Mouse (Mus musculus) c-Kit-positive CD71-positive TER-119-negative erythroid progenitor cells, embryonic 14.5 days (primary cell): ENCODE results near the gene Znrf3.

Experiments used
- DNase-seq: peaks from one replicate; pipeline ENCODE4 v3.0.0-alpha.2; 2013; ENCODE audit warnings: low read depth

Gene Znrf3

DNA sequence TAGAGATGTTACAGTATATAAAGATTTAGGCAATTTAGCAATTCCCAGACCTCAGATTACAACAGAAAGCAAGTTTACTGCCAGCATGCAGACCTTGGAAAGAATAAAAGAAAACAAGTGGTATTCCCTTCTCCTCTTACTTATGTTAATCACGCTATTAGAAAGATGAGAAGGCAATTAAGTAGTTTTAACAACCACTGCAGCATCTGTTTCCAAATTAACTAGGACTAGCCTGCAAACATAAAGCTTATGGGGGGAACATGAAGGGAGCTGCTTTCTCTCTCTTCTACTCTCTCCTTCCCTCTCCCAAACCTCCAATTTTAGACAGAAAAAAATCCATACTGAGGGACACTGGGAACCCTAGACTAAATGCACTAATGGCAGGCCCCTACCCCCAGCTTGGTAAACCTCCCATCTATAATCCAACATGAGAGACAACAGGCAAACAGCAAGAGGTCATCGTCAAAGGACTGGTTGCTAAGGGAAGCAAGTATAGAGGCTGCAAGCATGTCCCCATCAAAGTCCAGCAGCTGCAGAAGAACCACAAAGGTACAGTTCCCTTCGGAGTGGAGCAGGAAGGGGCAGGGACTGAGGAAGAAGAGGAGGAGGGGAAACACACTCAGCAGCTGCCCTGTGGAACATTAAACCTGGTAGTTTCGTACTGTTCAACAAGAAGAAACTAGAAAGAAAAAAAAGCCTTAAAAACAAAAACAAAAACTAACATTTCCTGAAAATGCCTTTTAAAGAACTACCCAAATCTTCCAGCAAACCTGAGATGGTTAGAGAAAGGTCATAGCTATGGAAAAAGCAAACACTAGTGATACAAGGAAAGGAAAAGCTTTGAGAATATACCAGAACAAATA, 53.4 kb downstream of the Znrf3 start:
- no peak for DNase-seq

DNA sequence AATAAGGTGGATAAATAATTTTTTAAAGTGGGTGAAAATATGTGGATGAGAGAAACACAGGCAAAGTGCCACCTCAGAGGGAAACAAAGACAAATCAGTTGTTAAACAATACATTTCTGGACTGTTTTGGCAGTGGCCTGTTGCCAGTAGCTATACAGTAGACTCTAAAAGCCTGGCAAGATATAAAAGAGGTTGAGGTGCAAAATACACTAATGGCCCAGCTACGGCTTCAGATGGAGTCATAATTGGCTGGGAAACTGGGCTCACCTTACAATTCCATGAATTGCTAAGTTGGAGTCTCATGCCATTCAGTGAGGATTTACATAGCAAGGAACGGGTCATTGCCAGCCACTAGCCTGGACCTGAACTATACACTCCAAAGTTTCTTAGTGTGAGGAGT, 62.0 kb downstream of the Znrf3 start:
- no peak for DNase-seq

DNA sequence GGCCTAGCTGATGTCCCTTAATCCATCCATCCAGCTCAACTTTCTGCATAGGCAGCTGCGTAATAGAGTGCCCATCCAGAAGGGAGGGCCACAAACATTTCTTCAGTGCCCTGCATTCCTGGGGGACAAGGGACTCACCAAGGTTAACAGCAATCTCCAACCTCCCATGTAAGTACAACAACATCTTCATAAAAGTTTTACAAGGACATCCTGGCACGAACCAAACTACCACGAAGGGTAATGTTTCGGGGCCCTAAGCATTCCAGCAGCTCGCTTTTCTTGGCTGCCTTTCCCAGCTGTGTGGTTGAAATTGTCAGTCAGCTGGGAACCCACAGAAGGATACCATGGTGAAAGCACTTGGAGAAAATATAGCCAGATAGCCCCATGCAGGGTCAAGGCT, 63.4 kb downstream of the Znrf3 start:
- no peak for DNase-seq

DNA sequence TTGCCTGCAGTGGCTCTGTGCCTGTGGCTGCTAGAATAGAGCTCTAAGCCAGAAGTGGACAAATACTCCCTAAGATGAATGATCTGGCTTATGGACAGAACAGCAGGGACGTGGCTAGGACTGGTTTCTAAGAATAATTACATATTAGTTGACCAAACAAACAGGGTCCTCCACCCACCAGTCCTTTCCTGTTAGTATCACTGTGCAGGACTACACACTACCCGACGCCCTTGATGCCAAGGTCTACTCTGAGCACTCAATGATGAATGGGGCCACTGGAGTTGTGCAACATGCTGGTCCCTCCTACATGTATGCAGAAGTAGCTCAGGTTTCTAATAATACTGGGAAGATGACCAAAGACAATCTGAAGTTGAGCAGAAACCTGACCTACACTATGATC, 64.4 kb downstream of the Znrf3 start:
- no peak for DNase-seq

DNA sequence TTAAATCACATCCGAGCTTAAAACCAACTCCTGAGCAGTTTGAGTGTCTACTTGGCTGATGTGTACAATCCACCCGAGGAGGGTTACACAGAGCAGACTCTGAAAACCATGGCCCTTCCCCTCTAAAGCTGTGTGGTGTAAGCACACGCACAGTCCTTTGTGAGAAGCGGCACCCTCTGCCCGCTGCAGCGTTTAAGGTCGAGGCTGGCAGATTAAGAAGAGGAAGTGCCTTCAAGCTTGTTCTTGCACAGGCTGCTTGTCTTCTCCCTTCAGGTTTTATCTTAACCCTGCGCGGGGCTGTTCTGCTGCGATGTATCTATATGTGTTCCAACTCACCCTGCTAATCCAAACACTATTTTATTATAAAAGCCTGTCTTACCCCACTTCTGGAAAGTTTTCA, 75.5 kb downstream of the Znrf3 start:
- DNase-seq: no peak

DNA sequence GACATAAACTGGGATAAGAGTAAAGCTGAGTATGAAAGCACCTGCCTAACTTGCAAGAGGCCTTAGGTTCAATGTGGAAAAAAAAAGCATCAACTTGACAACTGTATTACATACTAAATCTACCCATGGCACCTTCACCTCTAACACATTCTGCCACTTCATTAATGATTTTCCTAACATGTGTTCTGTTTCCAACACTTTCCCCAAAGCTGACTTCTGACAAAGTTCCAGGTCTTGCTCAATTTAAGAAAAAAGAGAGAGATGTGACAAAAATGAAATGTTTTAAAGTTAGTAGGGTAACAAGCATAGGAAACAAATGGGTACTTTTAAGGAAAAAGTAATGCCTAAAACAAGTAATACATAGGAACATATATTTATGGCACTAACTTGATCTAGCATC, 76.2 kb downstream of the Znrf3 start:
- DNase-seq: no peak

DNA sequence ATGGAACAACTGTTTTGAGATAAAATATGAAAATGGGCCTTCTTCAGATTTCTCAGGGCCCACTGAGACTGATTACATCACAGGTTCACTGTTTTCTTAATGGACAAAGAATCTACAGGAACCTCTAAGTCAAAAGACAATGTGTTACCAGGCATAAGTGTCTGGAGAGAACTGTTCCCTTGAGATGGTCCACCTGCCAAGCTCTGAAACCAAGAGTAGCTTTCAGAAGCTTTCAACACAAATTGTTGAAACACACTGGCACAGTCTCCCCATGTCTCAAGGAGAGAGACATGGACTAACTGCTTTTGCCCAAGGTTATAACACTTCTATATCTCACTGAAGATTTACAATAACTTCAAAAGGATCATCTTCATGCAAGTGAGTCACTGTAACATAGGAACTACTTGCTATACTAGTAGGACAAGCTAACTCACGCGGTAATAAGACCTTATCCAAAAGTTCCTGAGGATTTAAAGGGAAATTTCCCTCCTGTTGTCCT, 89.3 kb downstream of the Znrf3 start:
- DNase-seq: no peak

DNA sequence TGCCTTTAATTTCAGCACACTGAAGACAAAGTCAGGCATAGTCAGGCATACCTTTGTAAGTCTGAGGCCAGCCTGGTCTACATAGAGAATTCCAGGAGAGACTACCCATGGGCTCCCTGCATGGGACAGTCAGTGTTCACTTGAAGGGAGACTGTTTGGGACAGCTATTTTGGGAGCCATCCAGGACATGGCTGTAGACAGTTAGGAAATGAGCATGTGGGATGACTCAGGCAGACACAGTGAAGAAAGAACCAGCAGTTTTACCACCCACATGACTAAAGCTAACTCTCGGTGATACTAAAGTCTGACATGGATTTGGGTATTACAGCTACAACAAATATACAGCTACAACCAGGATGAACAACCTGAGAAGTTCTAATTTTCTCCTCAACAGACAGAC, 89.9 kb downstream of the Znrf3 start:
- no peak for DNase-seq

DNA sequence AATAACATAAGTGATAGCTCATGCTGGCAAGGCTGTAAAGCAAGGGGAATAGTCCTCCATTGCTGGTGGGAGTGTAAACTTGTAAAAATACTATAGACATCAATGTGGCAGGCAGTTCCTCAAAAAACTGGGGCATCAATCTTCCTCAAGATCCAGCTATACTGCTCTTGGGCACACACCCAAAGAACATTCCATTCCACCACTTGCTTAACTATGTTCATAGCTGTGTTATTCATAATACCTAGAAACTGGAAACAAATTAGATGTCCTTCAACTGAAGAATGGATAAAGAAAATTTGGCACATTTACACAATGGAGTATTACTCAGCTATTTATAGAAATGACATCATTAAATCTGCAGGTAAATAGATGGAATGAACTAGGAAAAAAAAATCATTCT, 91.6 kb downstream of the Znrf3 start:
- no peak for DNase-seq

DNA sequence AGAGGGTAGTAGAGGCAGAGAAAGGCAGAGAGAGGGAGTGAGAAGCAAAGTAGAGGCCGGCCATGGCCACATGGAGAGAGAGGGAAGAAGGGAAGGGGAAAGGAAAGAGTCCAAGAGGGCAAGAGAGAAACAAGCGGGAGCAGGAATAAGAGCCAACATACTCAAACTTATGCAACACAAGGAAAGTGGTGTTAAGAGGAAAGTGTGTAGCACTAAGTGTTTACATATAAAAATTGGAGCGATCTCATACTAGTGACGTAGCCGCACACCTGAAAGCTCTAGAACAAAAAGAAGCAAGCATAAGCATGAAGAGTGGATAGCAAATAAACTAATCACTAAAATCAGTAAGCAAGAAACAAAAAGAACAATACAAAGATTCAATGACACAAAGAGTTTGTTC, 95.2 kb downstream of the Znrf3 start:
- no peak for DNase-seq

DNA sequence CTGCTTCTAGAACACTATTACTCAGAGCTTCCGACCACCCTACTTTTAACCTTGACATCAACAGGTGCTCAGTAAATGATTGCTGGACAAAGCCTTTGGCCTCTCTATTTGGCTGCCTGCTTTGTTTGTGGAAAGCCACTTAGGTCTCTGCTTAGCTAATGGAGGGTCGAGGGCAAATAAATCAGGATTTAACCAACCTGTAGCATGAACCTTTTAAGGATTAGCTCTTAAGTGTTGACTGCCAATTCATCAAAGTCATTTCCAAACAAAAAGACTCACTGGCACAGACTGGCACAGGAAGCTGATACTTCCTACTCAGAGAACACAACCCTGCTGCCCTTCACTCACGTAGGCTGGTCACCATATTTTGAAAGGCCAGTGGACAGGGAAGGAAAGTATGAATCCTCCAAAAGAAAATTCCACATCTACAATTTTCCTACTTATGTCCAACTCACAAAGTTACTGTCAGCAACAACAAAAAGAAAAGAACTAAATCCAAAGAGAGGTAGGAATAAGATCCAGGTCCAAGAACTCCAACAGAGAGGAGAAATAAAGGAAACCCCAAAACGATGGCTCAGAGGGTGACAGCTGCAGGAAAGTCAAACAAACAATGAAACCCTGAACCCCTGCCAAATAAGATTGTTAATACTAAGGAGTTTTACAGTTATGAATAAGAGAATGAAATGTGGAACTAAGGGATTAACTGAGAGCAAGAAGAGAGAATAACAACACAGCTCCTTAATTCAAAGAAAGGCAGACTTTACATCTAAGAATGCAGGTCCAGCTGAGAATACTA, 97.6 kb downstream of the Znrf3 start:
- DNase-seq: no peak

DNA sequence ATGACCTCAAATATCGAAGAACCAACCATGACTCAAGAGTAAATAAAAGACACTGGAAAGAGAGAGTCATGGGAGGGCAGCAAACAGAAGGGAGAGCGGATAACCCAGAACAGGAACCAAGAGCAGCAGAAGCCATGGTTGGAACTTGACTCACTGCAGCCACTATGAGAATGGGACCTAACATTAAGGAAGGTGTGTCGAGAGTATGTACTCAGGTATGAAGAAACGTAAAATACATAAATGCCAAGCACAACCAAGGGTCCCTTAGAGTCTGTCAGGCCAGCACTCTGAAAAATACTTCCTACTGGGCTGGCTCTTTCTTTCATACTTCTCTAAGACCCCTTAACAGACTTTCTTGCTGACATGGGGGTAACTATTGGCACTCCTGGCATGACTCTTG, 100.9 kb downstream of the Znrf3 start:
- DNase-seq: no peak

DNA sequence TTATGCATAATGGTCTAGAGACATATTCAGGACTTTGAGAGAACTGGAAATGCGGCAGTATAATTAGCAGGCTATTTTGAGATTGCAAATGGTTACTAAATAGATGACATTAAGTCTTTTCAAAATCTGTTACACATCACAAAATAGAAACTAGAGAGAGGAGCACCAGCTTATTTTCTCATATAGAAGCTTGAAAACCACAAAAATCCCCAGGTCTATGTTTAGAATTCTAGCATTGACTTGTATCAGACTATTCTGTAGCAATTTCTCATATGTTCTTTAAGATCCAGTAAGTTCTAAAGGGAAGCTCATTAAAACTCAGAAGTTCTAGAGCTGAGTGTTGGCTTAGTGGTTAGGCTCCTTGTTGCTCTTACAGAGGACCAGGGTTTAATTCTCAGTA, 104.9 kb downstream of the Znrf3 start:
- DNase-seq: no peak

DNA sequence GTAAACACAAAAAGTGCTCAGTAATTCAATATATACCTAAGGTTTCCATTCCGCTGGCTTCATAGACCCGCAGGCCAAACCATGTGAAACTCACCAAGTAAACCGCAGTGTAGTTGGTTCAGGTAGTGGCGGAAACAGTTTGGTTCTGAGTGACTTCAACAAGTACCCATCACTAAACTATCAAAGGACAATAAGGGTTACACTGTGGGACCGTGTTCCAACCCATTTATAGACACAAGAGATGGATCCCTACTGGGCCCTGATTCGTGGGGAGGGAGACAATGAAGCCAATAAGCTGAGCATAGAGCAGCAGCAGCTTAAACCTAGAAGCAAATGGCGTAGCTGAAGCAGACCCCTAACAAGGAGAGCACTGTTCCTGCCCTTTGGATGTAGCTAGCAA, 107.8 kb downstream of the Znrf3 start:
- DNase-seq: no peak

DNA sequence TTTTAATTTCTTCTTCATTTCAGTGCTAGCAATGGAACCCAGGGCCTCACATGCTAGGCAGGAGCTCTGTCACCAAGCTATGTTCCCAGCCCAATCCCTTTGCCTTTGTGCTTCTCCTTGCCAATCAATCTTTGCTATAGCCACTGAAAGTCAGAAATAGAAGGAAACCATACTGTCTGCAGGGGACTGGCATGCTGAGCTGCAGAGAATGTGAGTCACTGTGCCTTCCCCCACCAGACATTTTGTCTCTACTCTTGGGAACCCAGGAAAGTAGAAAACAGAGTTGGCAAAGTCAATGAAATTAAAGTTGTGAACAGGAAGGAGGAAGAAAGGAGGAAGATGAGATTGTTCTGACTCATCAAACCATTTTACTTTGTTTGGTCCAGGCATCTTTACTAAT, 108.4 kb downstream of the Znrf3 start:
- no peak for DNase-seq

DNA sequence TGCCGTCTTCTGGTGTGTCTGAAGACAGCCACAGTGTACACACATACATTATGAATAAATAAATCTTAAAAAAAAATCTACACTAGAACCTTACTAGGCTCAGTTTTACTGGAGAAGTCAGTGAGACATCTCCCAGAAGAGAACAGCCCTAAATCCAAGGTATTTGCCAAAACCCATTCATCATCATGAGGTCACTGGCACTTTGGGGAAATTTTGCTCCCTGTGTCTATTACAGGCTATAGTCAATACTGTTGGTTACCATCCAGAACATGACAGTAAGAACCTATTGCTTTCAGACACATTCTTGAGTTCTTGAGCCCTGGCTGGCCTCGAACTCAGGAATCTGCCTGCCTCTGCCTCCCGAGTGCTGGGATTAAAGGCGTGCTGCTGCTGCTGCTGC, 113.8 kb downstream of the Znrf3 start:
- DNase-seq: no peak

DNA sequence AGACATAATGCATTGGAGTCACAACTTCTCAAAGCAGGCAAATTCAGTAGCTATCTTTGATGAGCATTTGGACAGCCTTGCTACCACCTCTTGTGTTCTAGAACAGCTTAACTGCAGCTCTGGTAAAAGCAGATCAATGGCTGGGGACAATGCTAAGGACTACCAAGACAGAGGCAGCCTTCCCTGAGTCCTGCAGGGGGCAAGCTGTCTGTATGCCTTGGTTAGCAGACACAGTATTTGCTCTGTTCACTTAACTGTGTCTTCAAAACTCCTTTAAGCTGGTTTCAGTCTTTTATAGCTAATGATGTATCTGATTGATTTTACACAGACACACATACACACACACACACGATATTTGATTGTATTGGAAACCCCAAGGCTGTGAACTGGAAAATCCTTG, 117.0 kb downstream of the Znrf3 start:
- DNase-seq: no peak

DNA sequence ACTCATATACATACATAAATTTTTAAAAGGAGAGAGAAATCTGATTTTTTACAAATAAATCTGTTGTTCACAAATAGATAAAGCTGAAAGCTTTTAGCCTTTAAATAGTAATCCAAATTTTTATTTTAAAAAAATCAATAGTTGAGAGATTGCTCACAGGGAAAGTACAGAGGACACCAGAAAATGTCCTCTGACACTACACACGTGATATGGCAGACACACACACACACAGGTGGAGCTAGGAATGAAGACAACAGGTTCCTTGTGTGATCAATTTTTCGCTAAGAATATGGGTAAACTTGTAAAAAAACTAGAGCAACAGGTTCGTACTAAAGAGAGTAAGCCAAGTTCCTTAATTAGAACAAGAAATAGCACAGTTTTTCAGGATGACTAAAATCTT, 118.4 kb downstream of the Znrf3 start:
- DNase-seq: no peak

DNA sequence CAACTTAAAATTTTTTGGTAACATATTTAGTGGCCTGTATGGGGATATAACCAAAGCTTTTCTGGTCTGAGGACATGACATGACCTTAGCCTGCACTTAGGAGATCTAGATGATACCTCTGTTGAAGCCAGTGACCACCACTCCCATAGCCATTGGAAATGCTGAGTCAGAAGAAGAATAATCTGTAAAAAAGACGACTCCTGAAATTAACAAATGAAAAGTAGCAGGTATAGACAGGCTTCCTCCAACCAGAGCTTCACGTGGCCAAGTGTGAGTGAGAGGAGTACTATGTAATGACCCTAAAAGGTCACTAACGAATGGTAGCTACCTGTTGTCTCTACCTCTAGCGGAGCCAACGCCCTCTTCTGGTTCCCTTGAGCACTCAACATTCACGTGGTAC, 119.4 kb downstream of the Znrf3 start:
- no peak for DNase-seq

DNA sequence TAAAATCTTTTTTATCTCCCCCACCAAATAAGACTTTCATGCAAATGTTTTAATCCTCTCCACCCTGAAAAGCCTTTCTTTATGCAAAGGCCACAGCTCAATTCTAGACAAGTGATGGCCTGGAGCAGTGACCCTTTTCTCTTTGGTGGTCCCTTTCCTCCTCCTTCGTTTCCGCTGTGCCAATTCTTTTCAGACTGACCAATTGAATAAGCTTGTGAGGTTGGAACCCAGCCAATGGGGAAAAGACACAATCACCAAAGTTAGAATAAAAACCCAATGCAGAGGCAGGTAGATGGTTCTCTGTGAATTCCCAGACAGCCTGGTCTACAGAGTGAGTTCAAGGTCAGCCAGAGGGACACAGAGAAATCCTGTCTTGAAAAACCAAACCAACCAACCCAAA, 120.4 kb downstream of the Znrf3 start:
- no peak for DNase-seq

DNA sequence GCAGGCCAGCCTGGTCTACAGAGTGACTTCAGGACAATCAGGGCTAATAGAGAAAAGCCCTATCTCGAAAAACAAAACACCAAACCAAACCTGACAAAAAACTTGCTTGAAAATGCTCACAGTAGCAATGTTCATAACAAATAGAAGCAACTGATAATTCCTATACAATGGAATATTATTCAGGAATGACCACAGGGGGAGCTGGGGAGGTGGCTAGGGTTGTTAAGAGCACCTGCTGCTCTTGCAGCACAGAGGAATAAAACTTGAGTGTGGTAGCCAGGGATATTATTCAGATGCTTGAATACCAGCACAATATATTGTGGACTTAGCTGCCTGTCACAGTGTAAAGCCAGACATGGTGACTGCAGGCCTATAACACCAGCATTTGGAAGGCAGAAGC, 123.0 kb downstream of the Znrf3 start:
- no peak for DNase-seq

DNA sequence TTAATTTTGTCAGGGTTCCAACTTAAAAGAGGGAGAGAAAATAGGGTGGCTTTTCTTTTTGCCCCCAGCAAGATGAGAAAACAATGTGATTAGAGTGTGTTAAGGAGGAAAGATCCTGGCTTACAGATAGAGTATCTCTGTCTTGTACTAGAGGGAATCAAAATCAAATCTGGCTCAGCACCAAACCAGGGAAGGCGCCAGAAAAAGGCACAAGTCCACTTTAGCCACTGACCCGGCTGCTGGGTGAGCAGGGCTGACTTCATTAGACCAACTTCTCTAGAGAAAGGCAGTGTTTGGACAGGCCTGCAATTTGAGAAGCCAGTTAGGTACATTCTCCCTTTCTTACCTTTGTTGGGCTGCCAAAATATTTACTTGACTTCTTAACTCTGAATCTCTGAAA, 125.7 kb downstream of the Znrf3 start:
- no peak for DNase-seq

DNA sequence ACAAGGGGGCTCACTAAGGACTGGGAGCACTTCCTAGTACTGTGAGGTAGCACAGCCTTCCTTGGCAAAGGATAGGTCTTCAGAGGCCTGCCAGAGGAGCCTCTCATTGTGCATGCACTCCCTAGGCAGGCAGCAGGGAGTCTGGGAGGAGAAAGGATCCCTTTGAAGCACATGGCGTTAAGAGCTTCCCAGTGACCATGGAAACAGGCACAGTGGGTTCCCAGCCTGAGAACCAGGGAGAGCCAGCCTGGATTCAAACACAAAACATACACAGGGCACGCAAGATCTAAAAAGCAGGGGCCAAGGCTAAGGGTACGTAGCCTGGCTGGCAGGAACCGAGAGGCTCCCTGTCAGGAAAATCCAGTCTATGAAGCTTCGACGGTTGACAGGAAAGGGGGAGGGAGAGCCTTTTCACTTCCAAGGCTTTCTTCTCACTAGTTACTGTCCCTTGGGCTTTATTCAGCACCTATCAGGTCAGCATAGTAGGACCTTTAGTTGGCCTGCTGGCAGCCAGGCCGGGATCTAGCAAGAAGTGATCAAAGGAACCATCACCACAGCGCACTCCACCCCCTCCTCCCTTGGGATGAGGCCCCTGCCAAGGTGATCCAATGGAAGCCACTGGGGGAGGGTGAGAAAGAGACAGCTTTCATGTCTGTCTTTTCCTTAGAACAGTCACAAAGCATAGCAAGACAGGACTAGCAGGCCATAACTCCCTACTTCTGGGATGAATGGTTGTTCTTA, 126.4 kb downstream of the Znrf3 start:
- DNase-seq: no peak
